Mouse (Mus musculus) testis, postnatal 14 days (tissue): ENCODE measurements around the gene Ghr.

ENCODE experiments used
- DNase-seq: peaks from one replicate; pipeline ENCODE4 v3.0.0; 2021; ENCODE audit warnings: low spot score

Gene Ghr

DNA sequence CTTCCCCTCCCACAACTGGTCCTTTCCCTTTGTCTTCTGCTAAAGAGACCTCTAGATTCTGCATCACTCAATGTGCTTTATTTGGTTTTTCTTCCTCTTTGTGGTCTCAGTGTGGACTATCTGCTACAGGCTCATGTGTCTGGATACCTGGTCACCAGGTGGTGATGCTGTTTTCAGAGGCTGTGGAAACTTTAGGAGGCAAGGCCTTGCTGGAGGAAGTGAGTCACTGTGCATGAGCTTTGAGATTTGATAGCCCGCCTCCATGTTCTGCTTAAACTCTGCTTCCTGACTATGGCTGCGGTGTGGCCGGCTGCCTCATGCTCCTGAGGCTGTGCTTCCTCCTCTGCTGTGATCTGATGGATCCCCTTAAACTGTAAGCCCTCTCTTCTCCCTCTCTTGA lies 292.9 kb downstream of the Ghr start:
- no peak for DNase-seq

DNA sequence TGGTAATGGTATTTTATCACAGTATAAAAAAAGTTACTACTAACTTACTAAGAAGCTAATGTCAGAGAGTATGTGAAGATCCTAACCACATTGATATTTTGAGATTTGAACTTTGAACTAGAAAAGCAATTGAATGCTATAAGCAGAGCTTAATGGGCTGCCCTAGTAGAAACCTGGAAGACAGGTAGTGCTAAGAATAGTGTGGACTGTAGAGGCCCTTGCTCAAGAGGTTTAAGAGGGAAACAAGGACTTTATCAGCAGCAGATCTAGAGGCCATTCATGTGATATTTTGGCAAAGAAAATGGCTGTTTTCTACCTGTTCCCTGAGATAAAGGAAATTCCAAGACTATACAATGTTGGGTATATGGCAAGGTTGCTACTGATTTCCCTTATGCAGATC lies 297.3 kb downstream of the Ghr start:
- DNase-seq, result no peak

- DNase-seq, result no peak
Observed at GRCm38 (mm10) chr15:3281737-3282136, 301.6 kb downstream of the Ghr start.

- no peak for DNase-seq
Observed at GRCm38 (mm10) chr15:3281216-3281615, 302.1 kb downstream of the Ghr start.

GRCm38 (mm10) chr15:3279242-3279641 lies 304.1 kb downstream of the Ghr start:
- no peak for DNase-seq

DNA sequence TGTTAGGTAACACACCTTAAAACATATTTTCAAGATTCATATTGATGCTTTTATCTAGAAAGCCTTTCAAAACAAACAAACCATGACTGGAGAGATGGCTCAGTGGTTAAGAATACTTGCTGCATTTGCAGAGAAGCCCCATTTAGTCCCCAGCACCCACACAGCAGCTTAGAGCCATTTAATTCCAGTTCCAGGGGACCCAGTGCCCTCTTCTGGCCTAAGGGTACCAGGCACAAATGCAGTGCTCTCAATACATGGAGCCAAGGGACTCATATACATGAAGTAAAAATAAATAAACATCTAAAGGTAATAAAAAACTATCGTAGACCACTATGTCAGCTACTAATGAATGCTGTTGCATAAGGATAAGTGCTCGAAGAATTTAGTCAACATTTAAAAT lies 305.9 kb downstream of the Ghr start:
- no peak for DNase-seq

DNA sequence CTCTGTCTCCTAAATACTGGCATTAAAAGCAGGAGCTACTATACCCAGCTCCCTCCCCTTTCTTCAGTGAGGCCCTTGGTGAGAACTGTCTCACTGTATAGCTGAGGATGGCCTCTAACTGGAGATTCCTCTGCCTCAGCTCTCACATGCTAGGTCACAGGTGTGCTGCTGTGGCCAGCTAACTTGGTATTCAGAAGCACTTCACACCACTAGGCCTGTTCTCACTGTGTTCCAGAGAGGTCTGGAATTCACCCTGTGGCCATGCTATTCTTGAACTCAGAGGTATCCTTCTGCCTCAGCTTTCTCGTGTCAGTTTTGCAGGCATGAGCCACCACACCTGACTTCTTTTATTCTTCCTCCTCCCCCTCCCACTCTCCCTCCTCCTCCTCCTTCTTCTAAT lies 310.1 kb downstream of the Ghr start:
- no peak for DNase-seq

- no peak for DNase-seq
Observed at GRCm38 (mm10) chr15:3271216-3271615, 312.1 kb downstream of the Ghr start.

- DNase-seq, result peak; percentile 46
Observed at GRCm38 (mm10) chr15:3270646-3271077, 312.6 kb downstream of the Ghr start.

DNA sequence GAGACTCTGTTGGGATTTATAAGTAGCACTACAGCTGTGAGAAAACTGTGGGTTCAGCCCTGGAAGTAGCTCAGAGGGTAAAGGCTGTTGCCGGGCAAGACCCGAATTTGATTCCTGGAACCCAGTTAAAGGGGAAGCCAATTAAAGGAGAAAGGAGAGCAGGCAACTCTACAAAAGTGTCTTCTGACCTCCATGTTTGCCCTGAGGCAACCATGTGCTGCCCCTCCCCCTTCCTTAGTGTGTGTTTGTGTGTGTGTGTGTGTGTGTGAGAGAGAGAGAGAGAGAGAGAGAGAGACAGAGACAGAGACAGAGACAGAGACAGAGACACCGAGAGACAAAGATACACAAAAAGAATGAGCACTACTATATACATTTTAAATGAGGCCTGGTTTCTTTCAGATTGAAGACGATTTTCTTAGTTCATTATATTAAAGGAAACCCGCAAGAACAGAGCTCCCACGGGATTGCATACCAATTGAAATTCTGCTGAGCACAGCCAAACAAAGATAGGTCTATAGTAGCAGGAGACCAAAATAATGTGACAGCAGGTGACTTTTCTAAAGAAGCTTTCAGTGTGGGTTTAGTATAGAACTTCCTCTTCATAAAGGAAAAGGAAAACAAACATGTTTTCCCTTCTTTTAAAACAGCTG lies 313.2 kb downstream of the Ghr start:
- no peak for DNase-seq

DNA sequence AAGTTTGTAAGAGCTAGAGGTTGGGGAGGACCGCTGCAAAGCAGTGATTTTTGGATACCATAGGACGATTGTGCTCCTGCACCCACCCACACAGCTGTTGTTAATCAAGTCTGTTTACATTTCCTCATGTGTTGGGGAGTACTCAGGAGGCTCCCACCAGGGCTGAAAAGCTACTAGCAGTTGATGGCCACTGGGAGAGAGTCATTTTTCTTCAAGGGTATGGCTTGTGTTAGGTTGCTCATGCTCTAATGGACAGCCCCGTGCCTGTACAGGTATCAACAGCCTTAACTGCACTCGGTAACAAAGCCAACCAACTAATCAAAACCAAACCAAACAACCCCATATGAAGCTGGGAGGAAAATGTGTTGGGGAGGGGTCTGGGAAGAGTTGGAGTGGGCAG lies 313.8 kb downstream of the Ghr start:
- DNase-seq, result no peak

DNA sequence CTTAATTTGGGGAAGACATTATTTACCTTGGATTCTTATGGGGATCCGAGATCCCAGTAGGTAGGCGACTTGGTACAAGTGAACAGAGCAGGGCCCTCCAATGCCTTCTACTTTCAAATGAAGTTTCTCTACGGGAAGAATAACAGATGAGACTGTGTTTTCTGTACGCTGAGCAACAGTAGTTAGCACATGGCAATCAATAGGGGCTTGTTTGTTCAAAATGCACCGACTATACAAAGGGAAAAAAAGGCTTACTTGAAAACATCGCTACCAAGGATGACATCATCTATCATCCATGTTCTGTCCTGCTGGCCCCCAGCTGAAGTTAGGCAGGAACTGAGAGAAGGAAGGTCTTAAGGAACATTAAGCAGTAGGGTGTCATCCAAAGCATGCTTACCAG lies 315.0 kb downstream of the Ghr start, which contains the start of gene Selenop:
Gene Selenop (plus strand): TSS at position 301 of the 400 bp plus-strand sequence.
- DNase-seq, result no peak
